Mouse (Mus musculus): ENCODE data around the gene Paf1.

The Paf1 gene

GRCm38 (mm10) chr7:28435660-28436259, 43.0 kb downstream of the Paf1 start:
- DNase-seq (ENCODE audit: low spot score in 2 of 2): no peak

GRCm38 (mm10) chr7:28436271-28436904, 43.6 kb downstream of the Paf1 start:
- peak; percentile 99 to 100 for DNase-seq (ENCODE audit: low spot score in 2 of 2)

- peak; percentile 75 to 78 for DNase-seq (ENCODE audit: low spot score in 2 of 2)
These were observed 44.3 kb downstream of the Paf1 start, which contains the start of gene Gmfg for GRCm38 (mm10) chr7:28436932-28437570. Gmfg (plus strand) TSS chr7:28437447.

GRCm38 (mm10) chr7:28437964-28438363, 45.2 kb downstream of the Paf1 start:
- no peak for DNase-seq (ENCODE audit: low spot score in 2 of 2)

GRCm38 (mm10) chr7:28438771-28439170, 46.0 kb downstream of the Paf1 start:
- no peak for DNase-seq (ENCODE audit: low spot score in 2 of 2)

- no peak for DNase-seq (ENCODE audit: low spot score in 2 of 2)
These were observed 48.0 kb downstream of the Paf1 start for GRCm38 (mm10) chr7:28440739-28441138.

GRCm38 (mm10) chr7:28441776-28442485, 49.2 kb downstream of the Paf1 start:
- no peak for DNase-seq (ENCODE audit: low spot score in 2 of 2)

- DNase-seq (ENCODE audit: low spot score in 2 of 2): no peak
These were observed 49.9 kb downstream of the Paf1 start for GRCm38 (mm10) chr7:28442688-28443087.

- no peak for DNase-seq (ENCODE audit: low spot score in 2 of 2)
These were observed 51.7 kb downstream of the Paf1 start for GRCm38 (mm10) chr7:28444344-28444974.

GRCm38 (mm10) chr7:28446446-28446845, 53.7 kb downstream of the Paf1 start:
- peak; percentile 87 to 91 for DNase-seq (ENCODE audit: low spot score in 2 of 2)

GRCm38 (mm10) chr7:28447101-28447830, 54.5 kb downstream of the Paf1 start:
- no peak for DNase-seq (ENCODE audit: low spot score in 2 of 2)

GRCm38 (mm10) chr7:28447865-28448820, 55.4 kb downstream of the Paf1 start:
- no peak for DNase-seq (ENCODE audit: low spot score in 2 of 2)
